Mouse (Mus musculus) cerebellum, adult 2 months (tissue): Measurements from ENCODE around the gene Ehd1. TPM values are rescaled to one million over a fixed set of nuclear protein-coding genes. Genes with fewer than 3 reads are reported as not detected.

Source experiments
- DNase-seq, 2 experiments: peaks; one replicate each; pipeline ENCODE4 v3.0.0; 2021
- H3K27ac ChIP-seq: fragments of 200-500 bp; 2 replicates; pipeline ENCODE4 v1.5.1; 2012; ENCODE audit warnings: low read length, control low read depth, inconsistent platforms; ENCODE audit not compliant: insufficient read depth
- H3K27me3 ChIP-seq: fragments of 200-500 bp; 2 replicates; pipeline ENCODE4 v1.6.1; 2012; ENCODE audit warnings: inconsistent platforms, mild to moderate bottlenecking, low read length, moderate library complexity; ENCODE audit not compliant: control insufficient read depth, insufficient read depth
- H3K4me1 ChIP-seq: fragments of 200-500 bp; 2 replicates; pipeline ENCODE4 v1.6.1; 2011; ENCODE audit warnings: low read length; ENCODE audit not compliant: control insufficient read depth, insufficient read depth
- H3K4me3 ChIP-seq: fragments of 200-500 bp; replicated peaks from 2 replicates; pipeline ENCODE3; 2011; ENCODE audit warnings: mild to moderate bottlenecking, low read depth, low read length, control low read depth; ENCODE audit not compliant: insufficient read depth
- CTCF ChIP-seq: fragments of 200-500 bp; IDR thresholded peaks from 2 replicates; pipeline ENCODE4 v1.5.1; 2011; ENCODE audit warnings: low read depth, mild to moderate bottlenecking, control low read depth, low read length, moderate library complexity, borderline replicate concordance; ENCODE audit not compliant: insufficient read depth
- POLR2A ChIP-seq: fragments of 200-500 bp; IDR thresholded peaks from 2 replicates; pipeline ENCODE4 v1.6.1; 2011; ENCODE audit warnings: low read length, control low read depth, borderline replicate concordance; ENCODE audit not compliant: insufficient read depth
- WGBS: fragments of 180-500 bp; shearing (Covaris S2); methylation state at CpG from one replicate; pipeline ENCODE4 v1.1.7; 2018; 5-methylcytosine and 5-hydroxymethylcytosine counted together
- polyA plus RNA-seq: library from polyadenylated mRNA; depleted of rRNA; stranded (reverse); fragments of >200 nt; gene quantifications from 2 replicates; pipeline ENCODE4 v1.2.3, GENCODE M21; 2012; rRNA removed

Ehd1 gene
- 168 and 220 TPM in 2 replicates for polyA plus RNA-seq

DNA sequence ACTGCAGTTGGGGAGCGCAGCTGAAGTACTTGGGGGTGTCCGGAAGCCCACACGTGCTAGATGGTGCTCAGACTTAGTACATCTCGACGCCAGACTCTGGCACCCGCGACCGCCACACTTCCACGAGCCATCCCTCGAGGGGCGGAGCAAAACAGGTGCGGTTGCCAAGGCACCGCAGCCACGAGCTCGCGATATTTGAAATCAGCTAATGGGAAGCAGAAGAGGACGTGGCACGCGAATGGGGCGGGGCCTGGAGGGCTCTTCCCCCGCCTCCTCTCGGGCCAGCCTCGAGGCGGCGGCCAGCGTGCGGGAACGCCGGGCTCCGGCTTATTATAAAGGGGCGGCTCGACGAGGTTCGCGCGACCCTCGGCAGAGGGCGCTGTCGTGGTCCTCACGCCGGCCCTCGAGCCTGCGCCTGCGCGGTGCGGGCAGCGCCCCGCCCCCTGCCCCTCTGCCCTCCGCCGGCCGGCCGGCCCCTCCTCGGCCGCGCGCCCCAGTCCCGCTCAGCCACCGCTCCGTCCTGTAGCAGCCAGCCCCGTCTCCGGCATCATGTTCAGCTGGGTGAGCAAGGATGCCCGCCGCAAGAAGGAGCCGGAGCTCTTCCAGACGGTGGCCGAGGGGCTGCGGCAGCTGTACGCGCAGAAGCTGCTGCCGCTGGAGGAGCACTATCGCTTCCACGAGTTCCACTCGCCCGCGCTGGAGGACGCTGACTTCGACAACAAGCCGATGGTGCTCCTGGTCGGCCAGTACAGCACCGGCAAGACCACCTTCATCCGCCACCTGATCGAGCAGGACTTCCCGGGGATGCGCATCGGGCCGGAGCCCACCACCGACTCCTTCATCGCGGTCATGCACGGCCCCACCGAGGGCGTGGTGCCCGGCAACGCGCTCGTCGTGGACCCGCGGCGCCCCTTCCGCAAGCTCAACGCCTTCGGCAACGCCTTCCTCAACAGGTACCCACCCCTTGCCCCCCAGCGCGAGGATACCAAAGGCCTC lies at the start of gene Ehd1:
TSS of gene Ehd1 (plus strand) at position 300 of the 996 bp plus-strand sequence.
- Histone ChIP-seq H3K27ac (peak within 1 kb of the TSS; percentile 66), H3K4me3 (peak within 1 kb of the TSS; percentile 93), H3K4me1 (peaks cover 37% of the 10 kb centered on the region), H3K27me3 (no peaks in the 10 kb centered on the region)
- DNase-seq = peak; percentile 97 to 98
- TF ChIP-seq CTCF (peak; percentile 60), POLR2A (peak; percentile 58)
- WGBS = under 1% methylated on average over 106 of the region's 106 CpGs

DNA sequence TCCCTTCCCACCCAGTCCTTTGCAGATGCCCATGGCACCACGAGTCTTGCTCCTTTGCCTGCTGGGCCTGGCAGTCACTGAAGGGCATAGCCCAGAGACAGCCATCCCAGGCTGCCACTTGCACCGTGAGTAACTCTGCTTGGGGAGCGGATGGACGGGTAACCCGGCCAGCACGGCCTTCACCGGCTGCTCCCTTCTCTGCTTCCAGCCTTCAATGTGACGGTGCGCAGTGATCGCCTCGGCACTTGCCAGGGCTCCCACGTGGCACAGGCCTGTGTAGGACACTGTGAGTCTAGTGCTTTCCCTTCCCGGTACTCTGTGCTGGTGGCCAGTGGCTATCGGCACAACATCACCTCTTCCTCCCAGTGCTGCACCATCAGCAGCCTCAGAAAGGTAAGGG lies 49.8 kb upstream of the Ehd1 start:
- WGBS = 76% methylated on average over 14 of the region's 14 CpGs
- no peaks in the 10 kb centered on the region for H3K27me3 ChIP-seq

DNA sequence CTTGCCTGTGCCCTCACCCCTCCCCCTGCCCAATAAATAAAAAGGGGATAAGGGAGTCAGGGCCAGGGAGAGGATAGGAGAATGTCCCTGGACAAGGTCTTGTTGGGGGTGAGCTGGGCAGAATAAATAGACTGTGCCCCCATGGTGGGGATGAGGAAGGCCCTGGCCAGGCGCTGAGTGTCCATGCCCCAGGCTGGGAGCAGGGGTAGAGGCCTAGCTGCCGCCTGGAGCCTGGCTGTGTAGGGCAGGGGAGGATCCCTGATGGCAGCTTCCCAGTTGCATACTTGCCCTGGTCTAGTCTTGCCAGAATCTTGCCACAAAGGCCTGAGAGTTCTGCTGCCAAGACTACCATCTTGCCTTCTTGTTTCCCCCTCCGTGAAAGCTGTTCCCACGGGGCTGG lies 48.7 kb upstream of the Ehd1 start:
- WGBS = 46% methylated on average over 4 of the region's 4 CpGs
- peak in 1 of 2 experiments; percentile 34 for DNase-seq

More for the DNA sequence above, 49.8 kb upstream of the Ehd1 start:
- Histone ChIP-seq H3K27ac (no peak overlapping the region), H3K4me1 (peaks cover 18% of the 10 kb centered on the region), H3K4me3 (no peak overlapping the region)
- DNase-seq = peak in 1 of 2 experiments; percentile 34
- TF ChIP-seq POLR2A = no peak
- TF ChIP-seq CTCF = no peak

DNA sequence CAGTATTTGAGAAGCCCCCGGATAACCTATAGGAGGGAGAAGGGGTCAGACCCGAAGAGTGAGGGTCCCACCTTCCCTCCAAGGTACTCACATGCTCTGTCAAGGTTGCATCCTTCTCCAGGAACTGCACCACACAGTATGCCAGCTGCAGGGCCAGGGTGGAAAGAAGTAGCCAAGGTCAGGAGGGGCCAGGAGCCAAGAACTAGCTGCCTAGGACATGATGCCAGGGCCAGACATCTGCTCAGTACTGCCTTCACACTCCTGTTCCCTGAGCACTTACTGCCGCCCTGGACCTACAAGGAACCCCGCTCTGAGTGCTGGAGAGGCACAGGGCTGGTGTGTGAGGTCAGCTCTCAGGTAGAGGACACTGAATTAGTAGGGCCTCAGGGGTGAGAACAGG lies 46.1 kb upstream of the Ehd1 start:
- no peak overlapping the region for H3K4me3 ChIP-seq

More for the DNA sequence above, 48.7 kb upstream of the Ehd1 start:
- peaks cover 18% of the 10 kb centered on the region for H3K4me1 ChIP-seq
- H3K4me3 ChIP-seq = no peak overlapping the region
- TF ChIP-seq CTCF (no peak), POLR2A (no peak)
- H3K27ac ChIP-seq = no peak overlapping the region
- H3K27me3 ChIP-seq = no peaks in the 10 kb centered on the region

DNA sequence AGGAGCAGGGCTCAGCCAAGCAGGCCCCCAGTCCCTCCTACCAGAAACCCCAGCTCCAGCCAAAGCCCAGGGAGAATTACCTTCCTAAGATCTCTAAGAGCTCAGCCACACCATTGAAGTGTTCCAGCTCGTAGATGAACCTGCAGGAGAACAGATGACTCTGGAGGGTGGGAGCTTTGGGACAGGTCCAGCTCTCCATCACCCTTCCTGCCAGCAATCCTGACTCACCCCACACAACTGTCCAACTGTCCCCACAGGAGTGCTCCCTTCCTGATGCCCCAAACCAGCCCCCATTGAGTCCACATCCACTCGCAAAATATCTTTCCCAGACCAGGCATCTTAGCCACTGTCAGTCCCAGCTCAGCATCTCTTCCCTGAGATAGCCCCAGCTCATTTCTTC lies 45.5 kb upstream of the Ehd1 start:
- peak; percentile 27 to 53 for DNase-seq
- no peak overlapping the region for H3K4me3 ChIP-seq
- TF ChIP-seq POLR2A (no peak), CTCF (no peak)

More for the DNA sequence above, 46.1 kb upstream of the Ehd1 start:
- 56% methylated on average over 4 of the region's 4 CpGs for WGBS
- DNase-seq = peak; percentile 62 to 64
- no peaks in the 10 kb centered on the region for H3K27me3 ChIP-seq
- no peak overlapping the region for H3K27ac ChIP-seq
- H3K4me1 ChIP-seq = peaks cover 28% of the 10 kb centered on the region
- TF ChIP-seq POLR2A (no peak), CTCF (no peak)

DNA sequence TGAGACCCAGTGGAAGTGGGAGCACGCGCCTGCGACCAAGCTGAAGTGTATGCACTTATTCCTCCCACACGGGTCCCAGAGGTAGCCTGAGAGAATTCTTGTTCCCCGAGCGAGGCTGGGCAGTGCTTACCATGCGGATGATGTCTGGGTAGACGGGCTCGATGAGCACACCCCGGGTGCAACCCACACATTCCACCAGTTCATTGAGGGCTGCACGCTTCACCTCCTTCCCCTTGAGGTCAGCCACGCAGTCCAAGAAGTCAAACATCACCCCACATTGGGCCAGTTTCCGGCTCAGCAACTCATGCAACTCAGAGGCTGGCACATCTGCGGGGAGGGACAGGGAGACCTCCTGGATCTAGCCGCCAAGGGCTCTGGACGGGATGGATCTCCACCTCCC lies 42.9 kb upstream of the Ehd1 start:
- 66% methylated on average over 16 of the region's 16 CpGs for WGBS
- Histone ChIP-seq H3K4me3 (peak overlapping the region; percentile 44), H3K27me3 (no peaks in the 10 kb centered on the region), H3K4me1 (peaks cover 24% of the 10 kb centered on the region), H3K27ac (no peak overlapping the region)
- no peak for TF ChIP-seq POLR2A
- TF ChIP-seq CTCF = no peak
- peak in 1 of 2 experiments; percentile 12 for DNase-seq

More for the DNA sequence above, 45.5 kb upstream of the Ehd1 start:
- Histone ChIP-seq H3K4me1 (peaks cover 28% of the 10 kb centered on the region), H3K27ac (no peak overlapping the region), H3K27me3 (no peaks in the 10 kb centered on the region)
- 13% methylated on average over 2 of the region's 2 CpGs for WGBS

DNA sequence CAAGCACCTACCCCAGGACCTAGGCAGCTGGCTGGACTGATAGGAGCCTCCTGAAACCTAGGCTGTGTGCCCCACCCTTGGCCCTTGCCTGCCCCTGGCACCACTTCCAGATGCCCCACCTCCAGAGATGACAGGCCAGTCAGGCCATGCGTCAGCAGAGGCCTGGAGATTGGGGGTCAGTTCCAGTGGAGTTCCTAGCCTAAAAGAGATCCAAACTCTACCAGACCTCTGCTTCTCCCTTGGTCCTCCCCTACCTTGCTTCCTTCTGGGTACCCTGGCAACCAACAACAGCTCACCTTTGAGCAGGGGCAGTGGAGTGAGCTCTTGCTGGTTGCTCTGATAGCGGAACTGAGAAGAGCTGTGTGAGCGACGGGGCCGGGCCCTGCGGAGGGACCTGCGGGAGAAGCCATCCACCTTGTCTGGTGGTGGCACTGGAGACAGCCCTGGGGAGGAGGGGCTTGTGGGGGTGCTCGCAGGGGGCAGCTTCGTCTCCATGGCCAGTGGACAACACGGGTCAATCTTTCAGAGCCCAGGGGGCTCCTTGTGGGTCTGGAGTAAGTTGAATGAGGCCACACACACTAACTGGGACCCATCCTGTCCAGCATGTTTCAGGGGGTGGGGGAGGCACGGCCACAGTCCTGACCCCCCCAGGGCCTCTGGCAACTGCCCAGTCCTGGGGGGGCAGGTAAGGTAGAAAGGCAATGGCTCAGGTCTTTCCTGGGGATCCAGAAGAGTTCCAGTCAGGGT lies 42.0 kb upstream of the Ehd1 start:
- peaks cover 24% of the 10 kb centered on the region for H3K4me1 ChIP-seq
- H3K27me3 ChIP-seq = no peaks in the 10 kb centered on the region
- DNase-seq = peak; percentile 50 to 51
- no peak for TF ChIP-seq CTCF
- no peak for TF ChIP-seq POLR2A
- WGBS = 21% methylated on average over 11 of the region's 11 CpGs
- H3K27ac ChIP-seq = 0 out of 2 replicates have a peak overlapping the region, but pooled peaks have one; percentile 74
- H3K4me3 ChIP-seq = peak overlapping the region; percentile 91
